Mouse (Mus musculus): ENCODE measurements around the gene Fam102a.

Fam102a gene

GRCm38 (mm10) chr2:32582830-32583799 lies 48.0 kb downstream of the Fam102a start:
- peak; percentile 87 for DNase-seq

- DNase-seq = no peak
Measured at GRCm38 (mm10) chr2:32585149-32585714, 50.1 kb downstream of the Fam102a start.

- peak; percentile 96 for DNase-seq
Measured at GRCm38 (mm10) chr2:32586871-32587351, 51.8 kb downstream of the Fam102a start, which contains the start of gene St6galnac4. St6galnac4 (plus strand) TSS chr2:32587095.

GRCm38 (mm10) chr2:32587731-32588321 lies 52.7 kb downstream of the Fam102a start:
- peak; percentile 43 for DNase-seq

- DNase-seq = peak; percentile 70
Measured at GRCm38 (mm10) chr2:32589213-32589795, 54.2 kb downstream of the Fam102a start.

- DNase-seq = no peak
Measured at GRCm38 (mm10) chr2:32590224-32590623, 55.1 kb downstream of the Fam102a start.

- no peak for DNase-seq
Measured at GRCm38 (mm10) chr2:32591249-32591648, 56.1 kb downstream of the Fam102a start.

- no peak for DNase-seq
Measured at GRCm38 (mm10) chr2:32596725-32597124, 61.6 kb downstream of the Fam102a start.

- no peak for DNase-seq
Measured at GRCm38 (mm10) chr2:32597248-32597647, 62.1 kb downstream of the Fam102a start.

GRCm38 (mm10) chr2:32597699-32598098 lies 62.6 kb downstream of the Fam102a start:
- DNase-seq = no peak

- peak; percentile 79 for DNase-seq
Measured at GRCm38 (mm10) chr2:32598506-32598905, 63.4 kb downstream of the Fam102a start.

GRCm38 (mm10) chr2:32599409-32599808 lies 64.3 kb downstream of the Fam102a start, which contains the start of gene St6galnac6:
St6galnac6 (plus strand) TSS chr2:32599709.
- DNase-seq = no peak

GRCm38 (mm10) chr2:32601417-32602065 lies 66.4 kb downstream of the Fam102a start:
- peak; percentile 64 for DNase-seq

GRCm38 (mm10) chr2:32602600-32603054 lies 67.5 kb downstream of the Fam102a start:
- peak; percentile 95 for DNase-seq

- no peak for DNase-seq
Measured at GRCm38 (mm10) chr2:32604631-32605030, 69.5 kb downstream of the Fam102a start.

- DNase-seq = peak; percentile 92
Measured at GRCm38 (mm10) chr2:32606161-32607142, 71.3 kb downstream of the Fam102a start.

GRCm38 (mm10) chr2:32607262-32607947 lies 72.3 kb downstream of the Fam102a start:
- peak; percentile 65 for DNase-seq

GRCm38 (mm10) chr2:32608141-32608777 lies 73.1 kb downstream of the Fam102a start:
- peak; percentile 76 for DNase-seq

- no peak for DNase-seq
Measured at GRCm38 (mm10) chr2:32608778-32609435, 73.8 kb downstream of the Fam102a start.

Measured in kidney, postnatal 10 days (tissue).